Mouse (Mus musculus) embryonic facial prominence, embryonic 11.5 days (tissue): Measurements from ENCODE around the gene Celf2. TPM values are rescaled to one million over a fixed set of nuclear protein-coding genes. Genes with fewer than 3 reads are reported as not detected.

Experiments
- ATAC-seq: fragments of 200-750 bp; cut with Nextera tagmentation; replicated peaks from 2 replicates; pipeline ENCODE4 v1.8.0; 2017; ENCODE audit warnings: low read depth; ENCODE audit not compliant: insufficient number of reproducible peaks, low FRiP score, low TSS enrichment
- DNase-seq: peaks from one replicate; pipeline ENCODE4 v3.0.0-alpha.2; 2015; ENCODE audit warnings: low spot score
- H3K27ac ChIP-seq: fragments of 300-500 bp; sonication (generic); replicated peaks from 2 replicates; pipeline ENCODE4 v1.5.1; 2014; ENCODE audit warnings: mild to moderate bottlenecking, low read depth, low read length, control low read depth
- H3K27me3 ChIP-seq: fragments of 300-500 bp; sonication (generic); 2 replicates; pipeline ENCODE4 v1.6.1; 2014; ENCODE audit warnings: mild to moderate bottlenecking, low read length, moderate library complexity, mixed read lengths; ENCODE audit not compliant: control insufficient read depth, insufficient read depth
- H3K36me3 ChIP-seq: fragments of 300-500 bp; sonication (generic); replicated peaks from 2 replicates; pipeline ENCODE4 v1.6.1; 2014; ENCODE audit warnings: low read depth, mild to moderate bottlenecking, low read length, moderate library complexity, mixed read lengths; ENCODE audit not compliant: control insufficient read depth, insufficient read depth
- H3K4me1 ChIP-seq: fragments of 300-500 bp; sonication (generic); 2 replicates; pipeline ENCODE4 v1.6.1; 2014; ENCODE audit warnings: low read length, mixed read lengths; ENCODE audit not compliant: control insufficient read depth, insufficient read depth
- H3K4me2 ChIP-seq: fragments of 300-500 bp; sonication (generic); 2 replicates; pipeline ENCODE4 v1.6.1; 2014; ENCODE audit warnings: low read depth, mild to moderate bottlenecking, control low read depth, low read length, moderate library complexity
- H3K4me3 ChIP-seq: fragments of 300-500 bp; sonication (generic); 2 replicates; pipeline ENCODE4 v1.5.1; 2014; ENCODE audit warnings: low read depth, low read length, control low read depth
- H3K9ac ChIP-seq: fragments of 300-500 bp; sonication (generic); replicated peaks from 2 replicates; pipeline ENCODE4 v1.6.1; 2014; ENCODE audit warnings: mild to moderate bottlenecking, control low read depth, low read length
- H3K9me3 ChIP-seq: fragments of 300-500 bp; sonication (generic); replicated peaks from 2 replicates; pipeline ENCODE4 v1.6.1; 2016; ENCODE audit warnings: mild to moderate bottlenecking, low read length, inconsistent platforms, mixed read lengths; ENCODE audit not compliant: control insufficient read depth
- WGBS: fragments of 180-500 bp; shearing (Covaris S2); extraction: QIAGEN DNeasy Blood & Tissue Kit; methylation state at CpG from one replicate; pipeline ENCODE4 v1.1.7; 2014; 5-methylcytosine and 5-hydroxymethylcytosine counted together
- polyA plus RNA-seq: library from polyadenylated mRNA; unstranded; fragments of >200 nt; fragmentation: Nextera tagmentation; extraction: Ambion mirVana; gene quantifications from 2 replicates; pipeline ENCODE4 v1.2.1, GENCODE M21; 2014

Celf2 gene
- polyA plus RNA-seq, 1 experiment from 2014 or later, result 43.2 TPM

- DNase-seq (no peak), ATAC-seq (no peak)
- Histone ChIP-seq H3K9me3 (no peaks in the 10 kb centered on the region), H3K4me3 (no peak overlapping the region), H3K4me2 (no peak overlapping the region), H3K27me3 (no peaks in the 10 kb centered on the region), H3K36me3 (no peaks in the 10 kb centered on the region), H3K9ac (no peak overlapping the region), H3K4me1 (no peaks in the 10 kb centered on the region), H3K27ac (no peak overlapping the region)
- 94% methylated on average over 3 of the region's 3 CpGs for WGBS
These were observed 502.5 kb downstream of the Celf2 start for GRCm38 (mm10) chr2:7006816-7007215.

- ATAC-seq, result no peak; the same call in 1 of the 2 replicates
- Histone ChIP-seq H3K4me2 (no peak overlapping the region), H3K9ac (no peak overlapping the region), H3K27me3 (no peaks in the 10 kb centered on the region), H3K27ac (no peak overlapping the region), H3K4me3 (no peak overlapping the region), H3K36me3 (no peaks in the 10 kb centered on the region), H3K4me1 (no peaks in the 10 kb centered on the region), H3K9me3 (no peaks in the 10 kb centered on the region)
- WGBS, result 28% methylated on average over 2 of the region's 2 CpGs
- peak; percentile 11 for DNase-seq
These were observed 507.4 kb downstream of the Celf2 start for GRCm38 (mm10) chr2:7001967-7002366.

DNA sequence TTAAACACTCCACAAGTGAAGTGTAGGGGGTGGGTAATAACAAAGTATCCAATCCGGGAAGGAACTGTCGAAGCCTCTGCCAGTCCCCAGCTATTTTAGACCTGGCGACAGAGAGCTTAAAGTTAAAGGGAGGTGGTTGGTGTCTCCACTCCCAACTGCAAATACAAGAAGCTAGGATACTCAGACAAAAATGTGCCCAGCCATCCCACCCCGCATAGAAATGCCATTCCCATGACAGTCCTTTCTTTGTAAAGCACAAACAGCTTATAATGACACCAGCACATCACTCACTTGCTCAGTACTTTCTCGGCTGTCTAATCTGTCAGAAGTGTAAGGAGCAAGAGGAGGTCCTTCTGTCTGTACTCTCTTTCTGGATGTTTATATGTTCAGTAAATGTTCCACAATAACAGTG, 518.3 kb downstream of the Celf2 start:
- no peaks in the 10 kb centered on the region for H3K36me3 ChIP-seq
- no peak overlapping the region for H3K4me2 ChIP-seq
- DNase-seq (no peak), ATAC-seq (no peak)
- no peak overlapping the region for H3K4me3 ChIP-seq
- WGBS, result 78% methylated on average over 5 of the region's 5 CpGs
- no peaks in the 10 kb centered on the region for H3K4me1 ChIP-seq
- H3K27ac ChIP-seq, result no peak overlapping the region
- no peak overlapping the region for H3K9ac ChIP-seq
- no peaks in the 10 kb centered on the region for H3K27me3 ChIP-seq
- no peaks in the 10 kb centered on the region for H3K9me3 ChIP-seq

GRCm38 (mm10) chr2:6985706-6986105, 523.7 kb downstream of the Celf2 start:
- Histone ChIP-seq H3K27me3 (no peaks in the 10 kb centered on the region), H3K4me3 (no peak overlapping the region), H3K9me3 (no peaks in the 10 kb centered on the region), H3K4me1 (no peaks in the 10 kb centered on the region), H3K9ac (no peak overlapping the region), H3K27ac (no peak overlapping the region), H3K4me2 (no peak overlapping the region), H3K36me3 (no peaks in the 10 kb centered on the region)
- no peak for ATAC-seq
- no peak for DNase-seq
- WGBS, result 30% methylated on average over 4 of the region's 4 CpGs

- Histone ChIP-seq H3K4me1 (no peaks in the 10 kb centered on the region), H3K27me3 (no peaks in the 10 kb centered on the region), H3K9ac (no peak overlapping the region), H3K4me2 (no peak overlapping the region), H3K27ac (no peak overlapping the region), H3K4me3 (no peak overlapping the region), H3K9me3 (no peaks in the 10 kb centered on the region), H3K36me3 (no peaks in the 10 kb centered on the region)
- ATAC-seq, result no peak
- no peak for DNase-seq
- 61% methylated on average over 6 of the region's 6 CpGs for WGBS
These were observed 525.5 kb downstream of the Celf2 start for GRCm38 (mm10) chr2:6983902-6984301.

- no peak overlapping the region for H3K4me3 ChIP-seq
- H3K9ac ChIP-seq, result no peak overlapping the region
- 94% methylated on average over 2 of the region's 2 CpGs for WGBS
- no peaks in the 10 kb centered on the region for H3K27me3 ChIP-seq
- no peaks in the 10 kb centered on the region for H3K9me3 ChIP-seq
- no peaks in the 10 kb centered on the region for H3K36me3 ChIP-seq
- no peak for DNase-seq
- no peak overlapping the region for H3K27ac ChIP-seq
- ATAC-seq, result no peak
- no peak overlapping the region for H3K4me2 ChIP-seq
- H3K4me1 ChIP-seq, result no peaks in the 10 kb centered on the region
These were observed 533.1 kb downstream of the Celf2 start for GRCm38 (mm10) chr2:6976300-6976699.

DNA sequence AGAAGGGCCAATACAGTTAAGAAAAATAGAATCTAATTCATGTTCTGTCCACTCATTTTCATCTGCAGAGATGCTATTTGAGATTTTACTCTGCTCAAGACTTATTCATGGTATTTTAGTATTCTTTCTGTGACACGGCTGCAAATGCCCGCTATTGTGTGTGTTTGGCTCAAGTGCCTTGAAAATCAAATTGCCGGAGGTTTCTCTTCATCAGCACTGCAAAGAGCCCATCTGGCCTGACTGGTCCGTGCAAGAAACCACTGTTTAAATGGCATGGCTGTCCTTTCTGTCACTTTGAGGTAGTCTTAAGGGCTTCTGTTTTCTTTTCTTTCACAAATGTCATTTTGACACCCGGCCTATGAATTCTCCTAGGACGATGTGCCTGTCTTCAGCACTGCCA, 540.1 kb downstream of the Celf2 start:
- H3K4me1 ChIP-seq, result no peaks in the 10 kb centered on the region
- H3K9me3 ChIP-seq, result no peaks in the 10 kb centered on the region
- 80% methylated on average over 6 of the region's 6 CpGs for WGBS
- no peak for ATAC-seq
- no peak overlapping the region for H3K4me3 ChIP-seq
- no peaks in the 10 kb centered on the region for H3K27me3 ChIP-seq
- H3K27ac ChIP-seq, result no peak overlapping the region
- no peak overlapping the region for H3K9ac ChIP-seq
- H3K4me2 ChIP-seq, result no peak overlapping the region
- no peak for DNase-seq
- no peaks in the 10 kb centered on the region for H3K36me3 ChIP-seq

GRCm38 (mm10) chr2:6965243-6965642, 544.1 kb downstream of the Celf2 start:
- no peaks in the 10 kb centered on the region for H3K36me3 ChIP-seq
- ATAC-seq, result no peak
- H3K9ac ChIP-seq, result no peak overlapping the region

More at GRCm38 (mm10) chr2:6965243-6965642, 544.1 kb downstream of the Celf2 start:
- no peak overlapping the region for H3K4me2 ChIP-seq
- no peak for DNase-seq
- H3K27ac ChIP-seq, result no peak overlapping the region
- no peak overlapping the region for H3K4me3 ChIP-seq
- H3K9me3 ChIP-seq, result no peaks in the 10 kb centered on the region
- no peaks in the 10 kb centered on the region for H3K4me1 ChIP-seq
- H3K27me3 ChIP-seq, result no peaks in the 10 kb centered on the region
